Mouse (Mus musculus) spleen, postnatal 0 days (tissue): ENCODE results near the gene Alad. TPM values are rescaled to one million over a fixed set of nuclear protein-coding genes. Genes with fewer than 3 reads are reported as not detected.

Experiments used
- polyA plus RNA-seq: library from polyadenylated mRNA; unstranded; fragments of >200 nt; fragmentation: Nextera tagmentation; extraction: Ambion mirVana; gene quantifications from 2 replicates; pipeline ENCODE4 v1.2.1, GENCODE M21; 2015

The Alad gene
- polyA plus RNA-seq, result 533 and 652 TPM in 2 replicates

GRCm38 (mm10) chr4:62519849-62520233, at the start of gene Alad:
Gene Alad (minus strand): TSS chr4:62519918.

GRCm38 (mm10) chr4:62559797-62560329, 40.1 kb upstream of the Alad start, which contains the start of gene Rgs3:
Gene Rgs3 (plus strand): TSS chr4:62559847.

GRCm38 (mm10) chr4:62524651-62525488, 5.2 kb upstream of the Alad start, which contains the start of the genes Pole3 and 4933430I17Rik:
Gene Pole3 (minus strand): TSS chr4:62525068.
Gene 4933430I17Rik (plus strand): TSS chr4:62525369.

GRCm38 (mm10) chr4:62503374-62503970, 16.2 kb downstream of the Alad start, which contains the start of gene Hdhd3:
Gene Hdhd3 (minus strand): TSS chr4:62503467.

GRCm38 (mm10) chr4:62479937-62480708, 39.6 kb downstream of the Alad start, which contains the start of gene Bspry:
Gene Bspry (plus strand): TSS chr4:62480053.

GRCm38 (mm10) chr4:62470598-62471051, 49.1 kb downstream of the Alad start, which contains the start of gene Wdr31:
Gene Wdr31 (minus strand): TSS chr4:62470896.

Other genes with a start within 250 kb of the Alad start
- gene Fkbp15, start 159.4 kb downstream of the Alad start, polyA plus RNA-seq, result 18.5 and 21.3 TPM in 2 replicates
- 21.1 and 22.6 TPM in 2 replicates for gene Slc31a1, start 159.2 kb downstream of the Alad start, polyA plus RNA-seq
- gene Cdc26, start 111.3 kb downstream of the Alad start, polyA plus RNA-seq, result 89.9 and 92.8 TPM in 2 replicates
- gene Prpf4, start 111.1 kb downstream of the Alad start, polyA plus RNA-seq, result 12.7 and 13.3 TPM in 2 replicates
- gene Rnf183, start 84.7 kb downstream of the Alad start, polyA plus RNA-seq, result not detected in 2 replicates
- 2.2 and 2.6 TPM in 2 replicates for gene Wdr31, start 49.0 kb downstream of the Alad start, polyA plus RNA-seq
- gene Bspry, start 39.9 kb downstream of the Alad start, polyA plus RNA-seq, result 0.19 and 0.86 TPM in 2 replicates
- 2.4 and 4.0 TPM in 2 replicates for gene Hdhd3, start 16.5 kb downstream of the Alad start, polyA plus RNA-seq
- 71.2 and 84.8 TPM in 2 replicates for gene Pole3, start 5.2 kb upstream of the Alad start, polyA plus RNA-seq
- gene 4933430I17Rik, start 5.5 kb upstream of the Alad start, polyA plus RNA-seq, result 0.08 and 0.18 TPM in 2 replicates
- 17.6 and 23.6 TPM in 2 replicates for gene Rgs3, start 39.9 kb upstream of the Alad start, polyA plus RNA-seq